Mouse (Mus musculus): ENCODE results near the gene Taf1.

The Taf1 gene

DNA sequence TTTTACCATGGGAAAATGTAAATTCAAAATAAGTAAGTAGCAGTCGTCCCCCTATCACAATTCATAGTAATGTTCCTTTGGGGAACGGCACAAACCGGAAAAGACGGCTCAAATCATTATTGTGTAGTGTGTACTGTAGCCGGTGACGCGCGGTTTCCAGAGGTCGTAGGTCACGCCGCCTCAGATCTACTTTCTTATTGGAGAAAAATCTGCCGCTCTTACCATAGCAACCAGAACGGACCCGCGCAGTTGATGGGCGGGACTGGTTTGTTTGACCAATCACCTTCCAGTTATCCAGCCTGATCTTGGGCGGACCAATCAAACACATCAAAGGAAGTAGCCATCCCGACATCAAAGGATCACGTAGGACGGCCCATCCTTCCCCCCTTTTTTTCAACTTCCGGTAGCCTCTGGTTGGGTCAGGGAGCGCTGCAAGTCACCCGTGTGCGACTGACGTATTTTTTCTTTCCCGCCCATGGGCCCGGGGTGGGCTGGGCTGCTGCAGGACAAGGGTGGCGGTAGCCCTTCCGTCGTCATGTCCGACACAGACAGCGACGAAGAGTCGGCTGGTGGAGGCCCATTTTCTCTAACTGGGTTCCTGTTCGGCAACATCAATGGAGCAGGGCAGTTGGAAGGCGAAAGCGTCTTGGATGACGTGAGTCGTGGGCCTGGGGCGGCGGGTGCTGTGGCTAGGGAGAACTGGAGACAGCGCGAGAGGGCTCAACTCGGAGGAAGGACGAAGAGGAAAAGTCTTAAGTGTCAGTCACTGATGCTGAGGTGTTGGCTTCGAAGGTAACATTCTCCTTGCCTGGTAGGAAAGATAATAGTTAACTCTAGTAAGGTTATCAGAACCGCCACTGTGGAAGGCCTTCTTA, at the start of gene Taf1:
Gene Taf1 (plus strand): TSS at position 388 of the 875 bp plus-strand sequence.
- peak; percentile 91 for DNase-seq

DNA sequence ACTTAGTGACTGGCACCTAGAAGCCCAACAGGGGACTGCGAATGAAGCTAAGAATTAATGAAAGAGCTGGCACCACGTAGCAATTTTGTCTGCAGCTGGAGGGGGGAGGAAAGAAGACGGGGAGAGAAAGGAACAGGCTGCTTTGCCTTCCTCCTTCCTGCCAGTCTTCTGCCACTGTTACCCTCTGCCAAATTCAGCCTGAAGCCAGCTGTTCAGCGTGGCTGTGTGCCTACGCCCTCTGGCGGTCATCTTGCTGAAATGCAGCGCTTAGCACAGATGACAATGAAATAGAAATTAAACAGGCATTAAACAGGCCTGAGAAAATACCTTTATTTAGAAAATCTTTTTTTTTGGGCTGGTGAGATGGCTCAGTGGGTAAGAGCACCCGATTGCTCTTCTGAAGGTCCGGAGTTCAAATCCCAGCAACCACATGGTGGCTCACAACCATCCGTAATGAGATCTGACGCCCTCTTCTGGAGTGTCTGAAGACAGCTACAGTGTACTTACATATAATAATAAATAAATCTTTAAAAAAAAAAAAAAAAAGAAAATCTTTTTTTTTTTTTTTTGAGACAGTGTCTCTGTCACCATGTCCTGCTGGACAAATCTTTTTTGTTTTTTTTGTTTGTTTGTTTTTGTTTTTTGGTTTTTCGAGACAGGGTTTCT, 45.9 kb upstream of the Taf1 start:
- peak; percentile 39 for DNase-seq

DNA sequence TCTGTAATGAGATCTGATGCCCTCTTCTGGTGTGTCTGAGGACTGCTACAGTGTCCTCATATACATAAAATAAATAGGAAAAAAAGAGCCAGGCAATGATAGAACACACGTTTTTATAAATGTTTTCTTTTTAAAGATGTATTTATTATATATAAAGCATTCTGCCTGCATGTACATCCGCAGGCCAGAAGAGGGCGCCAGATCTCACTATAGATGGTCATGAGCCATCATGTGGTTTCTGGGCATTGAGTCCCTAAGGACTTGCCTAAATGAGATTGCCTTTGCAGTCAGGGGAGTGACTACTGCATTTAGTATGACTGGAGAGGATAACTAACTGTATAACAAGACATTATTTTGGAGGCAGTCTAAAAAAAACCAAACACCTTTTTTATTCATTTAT, 27.9 kb upstream of the Taf1 start:
- DNase-seq, result no peak

DNA sequence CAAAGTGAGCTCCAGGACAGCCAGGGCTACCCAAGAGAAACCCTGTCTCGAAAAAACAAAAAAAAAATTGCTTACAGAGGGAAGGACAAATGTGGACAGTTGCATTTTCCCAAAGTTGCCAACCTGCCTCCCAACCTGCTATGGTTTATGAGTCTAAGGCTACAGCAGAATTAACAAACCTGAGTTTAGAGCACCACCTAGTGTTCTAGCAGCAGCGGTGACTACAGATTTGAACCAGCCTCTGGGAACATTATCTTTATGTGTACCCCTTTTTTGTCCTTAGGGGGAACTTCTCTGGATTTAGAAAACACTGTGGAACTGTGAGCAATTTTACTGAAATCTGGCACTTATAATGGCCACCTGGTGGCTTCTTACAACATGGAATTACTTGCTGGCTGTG, 16.8 kb upstream of the Taf1 start:
- no peak for DNase-seq

DNA sequence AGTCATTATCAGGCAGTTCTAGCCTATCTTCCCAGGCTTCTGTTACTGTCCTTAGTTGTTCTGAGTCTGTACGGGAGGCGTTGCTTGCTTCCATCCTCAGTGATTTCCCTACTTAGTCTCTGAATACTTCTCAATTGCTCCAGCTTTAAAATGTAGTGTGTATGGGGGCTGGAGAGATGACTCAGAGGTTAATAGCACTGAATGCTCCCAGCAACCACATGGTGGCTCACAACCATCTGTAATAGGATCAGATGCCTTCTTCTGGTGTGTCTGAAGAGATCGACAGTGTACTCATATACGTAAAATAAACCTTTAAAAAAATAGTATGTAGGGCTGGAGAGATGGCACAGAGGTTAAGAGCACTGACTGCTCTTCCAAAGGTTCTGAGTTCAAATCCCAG, 14.5 kb upstream of the Taf1 start:
- DNase-seq, result no peak

DNA sequence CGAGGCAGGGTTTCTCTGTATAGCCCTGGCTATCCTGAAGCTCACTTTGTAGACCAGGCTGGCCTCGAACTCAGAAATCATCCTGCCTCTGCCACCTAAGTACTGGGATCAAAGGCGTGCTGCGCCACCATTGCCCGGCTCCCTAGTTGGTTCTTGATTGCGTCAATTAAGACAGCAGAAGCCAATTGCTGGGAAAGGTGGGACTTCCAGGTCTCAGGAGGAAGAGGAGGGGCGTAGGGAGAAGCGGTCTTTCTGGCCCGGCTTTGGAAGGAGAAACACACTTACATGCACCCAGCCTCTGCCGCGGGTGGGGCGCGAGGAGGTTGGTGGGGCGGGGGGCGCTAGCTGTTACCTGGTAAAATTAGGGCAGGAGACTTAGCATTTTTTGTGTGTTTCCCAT, 10.5 kb upstream of the Taf1 start:
- no peak for DNase-seq

DNA sequence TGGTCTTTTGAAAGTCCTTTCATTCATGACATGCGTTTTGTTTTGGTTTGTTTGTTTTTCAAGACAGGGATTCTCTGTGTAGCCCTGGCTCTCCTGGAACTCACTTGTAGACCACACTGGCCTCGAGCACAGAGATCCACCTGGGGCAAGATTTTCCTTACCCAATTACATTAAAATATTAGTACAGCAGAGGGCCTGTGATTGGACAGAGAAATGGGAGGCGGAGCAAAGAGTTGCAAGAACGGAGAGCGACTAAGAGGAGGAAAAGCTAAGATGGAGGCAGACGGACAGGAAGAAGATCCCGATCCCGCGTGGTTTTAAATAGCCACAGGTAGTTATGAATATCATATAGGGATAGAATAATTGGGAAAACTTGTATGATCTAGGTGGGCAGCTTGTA, 5.2 kb upstream of the Taf1 start:
- no peak for DNase-seq

DNA sequence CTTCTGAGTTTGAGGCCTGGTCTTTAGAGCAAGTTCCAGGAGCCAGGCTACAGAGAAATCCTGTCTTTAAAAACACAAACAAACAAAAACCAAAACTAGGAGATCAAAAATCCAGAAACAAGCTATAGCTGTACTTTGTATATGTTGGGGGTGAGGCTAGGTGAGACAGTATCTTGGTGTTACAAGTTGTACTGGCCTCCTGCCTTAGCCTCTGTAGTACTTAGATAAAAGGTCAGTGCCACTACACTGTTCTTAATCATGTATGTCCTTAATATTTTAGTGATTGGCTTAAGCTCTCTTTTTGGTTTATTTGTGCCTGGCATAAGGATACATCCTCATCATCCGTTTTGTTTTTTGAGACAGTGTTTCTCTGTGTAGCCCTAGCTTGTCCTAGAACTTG, 52.9 kb downstream of the Taf1 start:
- DNase-seq, result no peak

DNA sequence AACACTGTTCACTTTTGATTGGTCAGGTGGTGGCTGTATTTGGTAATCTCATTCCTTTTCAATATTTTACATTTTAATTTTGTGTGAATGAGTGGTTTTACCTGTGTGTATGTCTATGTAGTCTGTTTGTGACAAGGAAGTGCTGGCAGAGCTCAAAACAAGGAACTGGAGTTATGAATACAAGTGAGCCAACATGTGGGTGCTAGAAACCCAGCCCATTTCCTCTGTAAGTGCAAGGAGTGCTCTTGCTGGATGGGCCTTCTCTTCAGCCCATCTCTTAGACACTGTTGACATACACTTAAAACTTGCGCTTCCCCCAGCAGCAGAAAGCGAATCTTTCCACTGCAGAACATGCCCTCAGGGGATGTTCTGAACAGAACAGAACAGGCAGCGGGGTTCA, 83.6 kb downstream of the Taf1 start:
- no peak for DNase-seq

DNA sequence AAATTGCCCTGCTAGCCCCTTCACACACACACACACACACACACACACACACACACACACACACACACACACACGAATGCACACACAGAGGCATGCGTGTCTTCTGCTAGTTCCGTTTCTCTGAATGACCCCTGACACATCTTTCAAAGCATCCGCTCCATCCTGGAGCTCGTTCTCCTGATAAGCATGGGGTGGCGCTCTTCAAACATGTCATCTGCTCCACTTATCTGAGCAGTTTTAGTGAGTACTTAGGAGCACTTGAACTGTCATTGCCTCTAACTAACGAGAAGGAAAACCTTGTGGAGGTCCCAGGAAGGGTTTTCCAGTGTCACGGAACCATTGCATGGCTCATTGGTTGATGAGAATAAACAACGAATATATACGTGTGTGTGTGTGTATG, 85.4 kb downstream of the Taf1 start:
- no peak for DNase-seq

DNA sequence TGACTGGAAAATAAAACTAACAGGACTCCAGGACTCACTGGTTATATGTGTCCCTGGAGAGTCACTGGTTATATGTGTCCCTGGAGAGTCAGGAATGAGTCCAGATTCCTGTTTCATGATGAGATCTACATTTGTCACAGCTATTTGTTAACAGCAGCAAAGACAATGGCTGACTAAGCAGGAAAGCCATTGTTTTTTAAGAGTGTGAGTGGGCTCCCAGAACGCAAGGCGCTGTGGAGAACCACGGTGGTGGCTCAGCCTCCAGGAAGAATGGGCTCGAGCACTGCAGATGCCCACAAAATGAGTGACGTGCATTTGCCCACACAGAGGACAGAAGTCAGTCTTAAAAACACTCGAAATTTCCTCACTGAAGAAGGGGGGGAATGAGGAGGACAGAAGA, 87.8 kb downstream of the Taf1 start:
- no peak for DNase-seq

DNA sequence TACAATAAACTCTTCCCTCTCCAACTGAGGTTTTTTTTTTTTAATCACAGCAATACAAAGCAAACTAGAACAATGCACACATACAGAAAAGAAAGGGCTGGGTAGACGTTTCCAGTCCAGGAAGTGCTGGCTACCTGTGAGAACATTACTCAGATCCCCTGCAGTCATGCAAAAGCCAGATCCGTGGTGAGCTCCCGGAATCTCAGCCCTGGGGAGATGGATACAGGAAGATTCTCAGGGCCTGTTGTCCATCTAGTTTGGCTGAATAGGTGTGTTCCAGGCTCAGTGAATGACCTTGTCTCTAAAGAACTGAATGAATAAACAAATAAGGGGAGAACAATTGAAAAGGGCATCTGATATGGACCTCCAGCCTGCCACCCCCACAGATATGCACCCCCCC, 90.0 kb downstream of the Taf1 start:
- DNase-seq, result no peak

DNA sequence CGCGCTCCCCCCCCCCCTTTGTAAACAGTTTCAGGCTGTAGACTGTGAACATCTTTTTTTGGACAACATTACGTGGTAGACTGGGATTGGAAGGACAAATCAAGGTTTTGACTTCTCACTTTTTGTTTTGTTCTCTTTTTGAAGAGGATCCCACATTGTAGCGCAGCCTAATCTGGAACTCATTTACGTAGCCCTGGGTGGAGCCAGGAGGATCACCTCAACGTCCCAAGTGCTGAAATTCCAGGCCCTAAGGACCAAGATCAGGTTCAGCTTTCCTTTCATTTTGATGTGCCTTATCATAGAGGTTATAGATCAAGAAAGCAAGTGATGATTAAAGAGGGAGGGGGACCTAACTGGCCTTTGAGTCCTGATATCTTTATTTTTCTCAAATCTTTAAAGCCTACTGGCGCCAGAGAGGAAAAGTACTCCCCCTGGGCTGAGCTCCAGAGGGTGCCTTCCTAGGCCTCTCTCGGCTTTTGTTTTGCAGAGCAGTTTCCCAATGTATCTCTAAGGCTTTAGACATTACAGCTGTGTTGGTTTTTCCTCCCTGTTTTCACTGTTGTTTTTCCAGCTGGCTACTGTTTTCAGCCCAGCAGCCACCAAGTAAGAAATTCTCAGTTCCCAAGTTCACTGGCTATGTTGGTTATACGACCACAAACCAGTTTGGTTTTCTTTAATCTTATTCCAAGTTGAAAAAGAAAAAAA, 104.4 kb downstream of the Taf1 start:
- DNase-seq, result no peak

DNA sequence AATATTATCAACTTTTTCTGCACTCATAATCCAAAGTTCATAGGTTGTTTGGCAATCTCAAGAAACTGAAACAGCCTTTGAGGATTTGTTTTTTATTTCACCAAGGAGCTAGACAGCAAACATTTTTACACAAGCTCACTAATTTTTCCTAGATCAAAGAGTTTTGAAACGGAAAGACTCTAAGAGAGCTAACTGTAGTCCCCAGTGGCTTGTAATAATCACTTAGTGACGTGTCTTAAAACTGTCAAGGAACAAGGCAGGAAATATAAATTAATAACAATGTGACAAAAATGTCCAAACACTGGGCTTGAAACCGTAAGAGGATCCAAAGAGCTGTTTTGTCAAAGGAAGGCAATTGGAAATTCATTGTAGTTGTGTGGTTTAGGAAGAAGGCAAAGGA, 106.3 kb downstream of the Taf1 start:
- DNase-seq, result no peak

DNA sequence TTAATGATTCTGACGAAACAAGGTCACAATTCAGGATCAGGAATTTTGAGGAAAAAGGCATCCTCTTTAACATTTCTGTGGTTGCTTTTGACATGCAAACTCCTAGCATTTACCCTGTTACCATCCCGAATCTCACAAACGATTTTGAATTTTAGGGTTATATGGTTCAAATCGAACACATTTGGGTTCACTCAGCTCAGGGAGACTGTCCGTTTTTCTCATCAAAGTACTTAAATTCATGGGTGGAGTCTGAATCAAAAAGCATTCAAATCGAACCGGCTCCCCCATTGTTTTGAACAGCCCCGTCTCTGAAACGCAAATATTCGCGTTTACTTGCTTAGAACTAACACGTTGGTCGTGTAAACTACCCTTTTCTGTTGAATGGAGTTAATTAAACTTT, 106.8 kb downstream of the Taf1 start:
- DNase-seq, result no peak

DNA sequence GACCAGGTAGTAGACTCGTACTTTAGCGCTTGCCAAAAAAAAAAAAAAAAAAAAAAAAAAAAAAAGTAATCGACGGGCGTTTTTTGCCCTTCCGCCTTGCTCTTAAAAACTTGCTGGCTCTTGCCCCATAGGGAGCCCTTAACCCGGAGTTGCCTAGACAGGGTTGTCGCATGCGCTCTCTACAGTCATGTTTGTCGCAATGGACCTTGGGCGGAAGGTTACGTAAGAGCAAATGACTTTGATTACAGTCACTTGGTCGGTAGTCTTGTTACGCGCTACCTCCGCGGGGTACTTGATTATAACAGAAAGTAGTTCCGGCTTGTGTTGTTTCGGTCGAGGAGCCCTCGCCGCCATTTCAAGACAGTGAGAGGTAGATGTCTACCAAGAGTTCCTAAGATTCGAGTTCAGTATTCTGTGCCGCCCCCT, 107.2 kb downstream of the Taf1 start, which contains the start of gene Ogt:
Gene Ogt (plus strand): TSS at position 320 of the 426 bp plus-strand sequence.
- DNase-seq, result peak; percentile 86

DNA sequence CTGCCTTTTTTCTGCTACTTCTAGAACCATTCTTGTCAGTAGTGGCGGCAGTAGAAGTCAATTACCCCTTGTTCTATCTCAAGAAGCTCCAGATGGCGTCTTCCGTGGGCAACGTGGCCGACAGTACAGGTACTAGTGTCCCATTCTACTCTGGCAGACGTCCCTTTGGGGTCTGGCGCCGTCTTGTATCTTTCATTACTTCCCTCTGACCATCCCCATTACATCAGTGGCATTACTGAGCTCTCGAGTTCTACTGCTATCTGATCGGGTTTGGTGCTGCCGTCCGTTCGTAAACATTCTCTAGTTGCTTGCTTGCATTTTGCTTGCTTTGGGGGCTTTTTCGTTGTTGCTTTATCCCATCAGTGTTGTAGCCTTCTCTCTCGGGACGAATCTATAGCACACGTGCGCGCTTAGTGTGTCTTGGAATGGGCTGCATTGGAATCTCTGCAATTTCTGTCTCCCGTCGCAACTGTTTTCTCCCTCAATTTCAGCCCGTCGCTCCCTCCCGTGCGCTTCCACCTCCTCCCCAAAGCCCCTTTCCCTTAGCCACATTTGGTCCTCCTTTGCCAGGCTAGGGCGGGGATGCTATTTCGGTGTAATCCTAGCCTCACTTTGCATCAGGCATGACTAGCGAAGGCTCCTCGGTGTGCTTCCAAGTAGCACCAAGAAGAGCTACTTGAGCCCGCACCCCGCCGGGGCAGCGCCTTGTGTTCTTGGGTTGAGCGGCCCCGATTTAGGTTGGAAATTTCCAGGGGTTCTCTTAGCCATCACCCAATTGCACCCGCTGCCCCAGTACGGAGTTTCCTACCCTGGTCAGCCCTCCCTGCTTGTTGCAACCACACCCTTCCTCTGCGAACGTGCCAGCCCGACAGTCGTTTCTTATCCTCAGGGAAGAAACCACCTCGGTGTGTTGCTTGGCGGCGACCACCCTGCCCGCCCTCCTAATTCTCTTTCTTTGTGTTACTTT, 107.9 kb downstream of the Taf1 start:
- peak; percentile 26 for DNase-seq

DNA sequence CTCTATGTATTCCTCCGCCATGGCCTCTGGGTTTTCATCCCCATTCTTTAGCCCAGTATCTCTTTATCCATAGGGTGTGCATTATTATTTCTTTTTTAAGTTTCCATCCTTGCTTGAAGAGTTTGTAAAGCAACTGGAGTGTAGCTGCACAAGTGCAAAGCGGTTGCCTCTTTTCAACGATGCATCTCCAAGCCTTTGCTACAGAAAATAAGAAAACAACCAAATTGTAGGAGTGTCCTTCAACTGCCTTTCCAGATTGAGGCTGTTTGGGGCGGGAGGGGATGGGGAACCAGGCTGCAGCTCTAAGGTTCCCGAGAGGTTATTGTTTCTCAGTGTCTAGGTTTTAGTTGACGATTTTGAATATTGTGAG, 108.6 kb downstream of the Taf1 start:
- DNase-seq, result no peak

DNA sequence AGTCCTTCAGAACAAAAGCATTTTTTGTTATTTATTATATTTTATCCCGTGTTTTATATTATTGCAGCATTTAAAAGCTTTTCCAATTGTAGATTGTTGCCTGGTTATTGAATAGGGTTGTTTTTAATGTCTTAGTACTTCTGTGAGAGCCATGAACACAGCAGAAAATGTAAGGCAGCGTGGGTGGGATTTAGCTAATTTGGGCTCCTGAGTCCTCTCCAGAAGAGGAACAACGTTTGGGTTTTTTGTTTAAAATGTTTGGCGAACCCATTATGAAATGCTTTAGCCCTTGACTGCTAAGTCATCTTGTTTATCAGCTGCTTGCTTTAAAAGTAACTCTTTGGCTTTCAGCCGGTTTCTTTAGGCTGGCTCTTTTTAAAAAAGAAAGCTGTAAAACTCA, 109.6 kb downstream of the Taf1 start:
- no peak for DNase-seq

DNA sequence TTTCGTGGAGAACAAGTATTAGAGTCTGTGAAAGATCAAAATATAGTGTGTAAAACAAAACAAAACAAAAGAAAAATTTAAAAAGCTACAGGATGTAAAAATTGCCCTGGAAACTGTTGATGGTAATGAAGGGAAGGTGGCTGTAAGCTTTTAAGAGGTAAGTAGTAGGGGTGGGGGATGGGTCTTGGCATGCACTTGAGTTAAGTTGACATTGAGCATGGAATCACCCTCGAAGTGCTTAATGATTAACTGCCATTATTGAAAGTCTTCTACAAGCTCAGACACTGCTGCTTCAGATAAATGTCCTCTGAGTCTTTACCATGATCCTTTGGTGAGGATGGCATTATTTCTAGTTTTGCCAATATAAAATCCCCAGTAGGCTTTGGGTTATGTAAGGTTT, 112.8 kb downstream of the Taf1 start:
- DNase-seq, result no peak

DNA sequence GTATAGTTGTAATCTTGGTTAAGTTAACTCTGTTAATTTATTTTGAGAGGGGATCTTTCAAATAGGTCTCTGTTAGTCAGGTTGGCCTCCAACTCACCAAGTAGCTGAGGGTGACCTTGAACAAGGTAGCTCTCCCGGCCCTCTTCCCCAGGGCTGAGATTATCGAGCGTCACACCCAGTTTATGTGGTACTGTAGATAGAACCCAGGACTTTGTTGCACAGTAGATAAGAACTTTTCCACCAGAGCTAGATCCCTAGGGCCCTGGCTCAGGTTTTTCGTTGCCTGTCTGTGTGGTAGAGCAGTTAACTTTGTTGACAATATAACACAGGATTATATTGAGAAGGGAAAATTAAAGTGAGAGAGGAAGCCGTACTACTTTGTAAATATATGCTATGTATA, 114.1 kb downstream of the Taf1 start:
- no peak for DNase-seq
